Mouse (Mus musculus): ENCODE data around the gene Mdfic. TPM values are rescaled to one million over a fixed set of nuclear protein-coding genes. Genes with fewer than 3 reads are reported as not detected.
"Not testable (repeated sequence)": the region's sequence is repeated elsewhere in the genome, so short reads cannot be mapped to it uniquely, and the experiment has no call there.

The Mdfic gene
- polyA plus RNA-seq, 1 experiment from 2014 or later, result 8.5 TPM

GRCm38 (mm10) chr6:15720818-15721715 lies 606 bp downstream of the Mdfic start:
- peak overlapping the region; percentile 58 for H3K4me3 ChIP-seq (ENCODE audit: low read depth, low read length)
- H3K4me1 ChIP-seq (ENCODE audit: control insufficient read depth, insufficient read depth, low read length), result no peaks in the 10 kb centered on the region; the same call in 1 of the 2 replicates
- ATAC-seq (replicated peaks; ENCODE audit: insufficient number of reproducible peaks, low FRiP score, low TSS enrichment, low read depth), result peak; percentile 76
- no peaks in the 10 kb centered on the region for H3K9me3 ChIP-seq (replicated peaks; ENCODE audit: control insufficient read depth, low read length)
- peak; percentile 64 for DNase-seq (ENCODE audit: low spot score)
- H3K27me3 ChIP-seq (ENCODE audit: control insufficient read depth, insufficient read depth, low read length), result no peaks in the 10 kb centered on the region
- H3K4me2 ChIP-seq (ENCODE audit: low read depth, low read length), result peak overlapping the region; percentile 92
- H3K27ac ChIP-seq (replicated peaks; ENCODE audit: low read depth, low read length), result peak overlapping the region; percentile 56; the same call in 1 of the 2 replicates
- WGBS, result under 1% methylated on average over 59 of the region's 60 CpGs
- peak overlapping the region; percentile 87 for H3K9ac ChIP-seq (replicated peaks; ENCODE audit: low read length)
- H3K36me3 ChIP-seq (replicated peaks; ENCODE audit: control insufficient read depth, insufficient read depth, low read depth, low read length), result no peaks in the 10 kb centered on the region

GRCm38 (mm10) chr6:15721716-15722031 lies 1.2 kb downstream of the Mdfic start:
- WGBS, result 10% methylated on average over 5 of the region's 5 CpGs
- peak overlapping the region; percentile 58 for H3K4me3 ChIP-seq (ENCODE audit: low read depth, low read length)
- H3K9me3 ChIP-seq (replicated peaks; ENCODE audit: control insufficient read depth, low read length), result no peaks in the 10 kb centered on the region
- H3K27ac ChIP-seq (replicated peaks; ENCODE audit: low read depth, low read length), result no peak overlapping the region
- H3K4me1 ChIP-seq (ENCODE audit: control insufficient read depth, insufficient read depth, low read length), result no peaks in the 10 kb centered on the region; the same call in 1 of the 2 replicates
- H3K9ac ChIP-seq (replicated peaks; ENCODE audit: low read length), result peak overlapping the region; percentile 87
- no peaks in the 10 kb centered on the region for H3K36me3 ChIP-seq (replicated peaks; ENCODE audit: control insufficient read depth, insufficient read depth, low read depth, low read length)
- H3K4me2 ChIP-seq (ENCODE audit: low read depth, low read length), result peak overlapping the region; percentile 92
- no peaks in the 10 kb centered on the region for H3K27me3 ChIP-seq (ENCODE audit: control insufficient read depth, insufficient read depth, low read length)
- ATAC-seq (replicated peaks; ENCODE audit: insufficient number of reproducible peaks, low FRiP score, low TSS enrichment, low read depth) (no peak), DNase-seq (ENCODE audit: low spot score) (peak; percentile 57)

- WGBS, result 89% methylated on average over 7 of the region's 8 CpGs
- H3K4me3 ChIP-seq (ENCODE audit: low read depth, low read length); H3K36me3 ChIP-seq (replicated peaks; ENCODE audit: control insufficient read depth, insufficient read depth, low read depth, low read length); H3K4me2 ChIP-seq (ENCODE audit: low read depth, low read length); DNase-seq (ENCODE audit: low spot score); H3K9ac ChIP-seq (replicated peaks; ENCODE audit: low read length); H3K27ac ChIP-seq (replicated peaks; ENCODE audit: low read depth, low read length); H3K27me3 ChIP-seq (ENCODE audit: control insufficient read depth, insufficient read depth, low read length); H3K9me3 ChIP-seq (replicated peaks; ENCODE audit: control insufficient read depth, low read length); H3K4me1 ChIP-seq (ENCODE audit: control insufficient read depth, insufficient read depth, low read length); ATAC-seq (replicated peaks; ENCODE audit: insufficient number of reproducible peaks, low FRiP score, low TSS enrichment, low read depth): not testable (repeated sequence)
These were observed 2.2 kb downstream of the Mdfic start for GRCm38 (mm10) chr6:15722631-15723030.

- H3K4me3 ChIP-seq (ENCODE audit: low read depth, low read length), result no peak overlapping the region
- ATAC-seq (replicated peaks; ENCODE audit: insufficient number of reproducible peaks, low FRiP score, low TSS enrichment, low read depth) (no peak), DNase-seq (ENCODE audit: low spot score) (no peak)
- H3K36me3 ChIP-seq (replicated peaks; ENCODE audit: control insufficient read depth, insufficient read depth, low read depth, low read length), result no peaks in the 10 kb centered on the region
- no peak overlapping the region for H3K9ac ChIP-seq (replicated peaks; ENCODE audit: low read length)
- H3K4me2 ChIP-seq (ENCODE audit: low read depth, low read length), result no peak overlapping the region
- WGBS, result 89% methylated on average over 4 of the region's 4 CpGs
- no peaks in the 10 kb centered on the region; the same call in 1 of the 2 replicates for H3K4me1 ChIP-seq (ENCODE audit: control insufficient read depth, insufficient read depth, low read length)
- no peaks in the 10 kb centered on the region for H3K27me3 ChIP-seq (ENCODE audit: control insufficient read depth, insufficient read depth, low read length)
- H3K27ac ChIP-seq (replicated peaks; ENCODE audit: low read depth, low read length), result no peak overlapping the region
- no peaks in the 10 kb centered on the region for H3K9me3 ChIP-seq (replicated peaks; ENCODE audit: control insufficient read depth, low read length)
These were observed 3.8 kb downstream of the Mdfic start for GRCm38 (mm10) chr6:15724304-15724703.

GRCm38 (mm10) chr6:15726422-15726821 lies 6.0 kb downstream of the Mdfic start:
- Histone ChIP-seq H3K27ac (replicated peaks; ENCODE audit: low read depth, low read length) (no peak overlapping the region), H3K4me2 (ENCODE audit: low read depth, low read length) (no peak overlapping the region), H3K4me1 (ENCODE audit: control insufficient read depth, insufficient read depth, low read length) (no peaks in the 10 kb centered on the region; the same call in 1 of the 2 replicates), H3K36me3 (replicated peaks; ENCODE audit: control insufficient read depth, insufficient read depth, low read depth, low read length) (no peaks in the 10 kb centered on the region), H3K9me3 (replicated peaks; ENCODE audit: control insufficient read depth, low read length) (no peaks in the 10 kb centered on the region), H3K9ac (replicated peaks; ENCODE audit: low read length) (no peak overlapping the region), H3K27me3 (ENCODE audit: control insufficient read depth, insufficient read depth, low read length) (no peaks in the 10 kb centered on the region), H3K4me3 (ENCODE audit: low read depth, low read length) (no peak overlapping the region)
- WGBS, result 84% methylated on average over 6 of the region's 6 CpGs
- DNase-seq (ENCODE audit: low spot score), result no peak
- no peak for ATAC-seq (replicated peaks; ENCODE audit: insufficient number of reproducible peaks, low FRiP score, low TSS enrichment, low read depth)

- Histone ChIP-seq H3K27me3 (ENCODE audit: control insufficient read depth, insufficient read depth, low read length) (no peaks in the 10 kb centered on the region), H3K9ac (replicated peaks; ENCODE audit: low read length) (no peak overlapping the region), H3K27ac (replicated peaks; ENCODE audit: low read depth, low read length) (no peak overlapping the region), H3K4me1 (ENCODE audit: control insufficient read depth, insufficient read depth, low read length) (no peaks in the 10 kb centered on the region), H3K9me3 (replicated peaks; ENCODE audit: control insufficient read depth, low read length) (no peaks in the 10 kb centered on the region), H3K4me2 (ENCODE audit: low read depth, low read length) (no peak overlapping the region), H3K4me3 (ENCODE audit: low read depth, low read length) (no peak overlapping the region), H3K36me3 (replicated peaks; ENCODE audit: control insufficient read depth, insufficient read depth, low read depth, low read length) (no peaks in the 10 kb centered on the region)
- 81% methylated on average over 4 of the region's 4 CpGs for WGBS
- ATAC-seq (replicated peaks; ENCODE audit: insufficient number of reproducible peaks, low FRiP score, low TSS enrichment, low read depth), result no peak
- DNase-seq (ENCODE audit: low spot score), result no peak
These were observed 7.4 kb downstream of the Mdfic start for GRCm38 (mm10) chr6:15727681-15728410.

GRCm38 (mm10) chr6:15728844-15729577 lies 8.6 kb downstream of the Mdfic start:
- 89% methylated on average over 6 of the region's 6 CpGs for WGBS
- H3K27me3 ChIP-seq (ENCODE audit: control insufficient read depth, insufficient read depth, low read length), result no peaks in the 10 kb centered on the region

More at GRCm38 (mm10) chr6:15728844-15729577, 8.6 kb downstream of the Mdfic start:
- no peak for ATAC-seq (replicated peaks; ENCODE audit: insufficient number of reproducible peaks, low FRiP score, low TSS enrichment, low read depth)
- no peaks in the 10 kb centered on the region for H3K9me3 ChIP-seq (replicated peaks; ENCODE audit: control insufficient read depth, low read length)
- H3K4me1 ChIP-seq (ENCODE audit: control insufficient read depth, insufficient read depth, low read length), result no peaks in the 10 kb centered on the region
- H3K36me3 ChIP-seq (replicated peaks; ENCODE audit: control insufficient read depth, insufficient read depth, low read depth, low read length), result no peaks in the 10 kb centered on the region
- no peak overlapping the region for H3K4me3 ChIP-seq (ENCODE audit: low read depth, low read length)
- H3K27ac ChIP-seq (replicated peaks; ENCODE audit: low read depth, low read length), result no peak overlapping the region
- H3K9ac ChIP-seq (replicated peaks; ENCODE audit: low read length), result no peak overlapping the region
- no peak for DNase-seq (ENCODE audit: low spot score)
- H3K4me2 ChIP-seq (ENCODE audit: low read depth, low read length), result no peak overlapping the region

Data from embryonic facial prominence, embryonic 11.5 days (tissue).